Mouse (Mus musculus): Measurements from ENCODE around the gene Sun3.

Gene Sun3

DNA sequence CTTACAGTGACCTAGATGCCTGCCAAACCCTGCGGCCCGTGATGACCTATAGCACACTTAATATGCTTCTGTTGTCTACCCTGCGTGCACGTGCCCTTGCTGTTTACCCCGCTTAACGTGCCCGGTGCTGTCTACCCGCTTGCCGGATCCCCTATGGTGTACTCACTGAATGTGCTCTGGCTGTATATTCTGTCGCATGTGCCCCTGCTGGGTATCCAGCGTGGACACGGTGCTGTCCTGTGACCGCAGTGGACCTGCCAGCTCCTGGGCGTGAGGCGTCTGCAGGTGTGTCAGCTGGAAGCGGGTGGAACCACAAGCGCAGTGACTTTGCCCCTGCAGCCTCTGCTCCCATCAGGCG, at the start of gene Sun3:
Sun3 (minus strand) TSS at position 289 of the 358 bp plus-strand sequence.
- DNase-seq (ENCODE audit: low spot score), result no peak

DNA sequence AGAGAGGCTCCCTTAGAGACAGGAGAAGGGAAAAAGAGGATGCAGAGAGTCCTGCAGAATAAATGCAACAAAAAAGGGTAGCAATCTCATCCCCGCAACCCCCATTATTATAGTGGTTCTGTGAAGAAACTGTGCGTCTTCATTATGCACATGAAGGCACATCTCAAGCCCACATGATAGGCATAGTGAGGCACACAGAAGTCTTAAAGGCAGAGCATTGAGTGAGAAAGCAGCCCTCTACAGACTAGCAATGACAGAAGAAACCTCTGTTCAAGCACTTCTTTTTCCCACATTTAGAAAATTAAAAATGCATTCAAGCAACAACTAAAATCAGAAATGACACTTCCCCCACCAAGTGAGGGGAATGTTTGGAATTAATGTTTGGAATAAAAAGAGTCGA, 27.7 kb upstream of the Sun3 start:
- DNase-seq (ENCODE audit: low spot score), result no peak

- no peak for DNase-seq (ENCODE audit: low spot score)
Measured at GRCm38 (mm10) chr11:9060484-9060883, 11.7 kb upstream of the Sun3 start.

GRCm38 (mm10) chr11:9060029-9060428, 11.2 kb upstream of the Sun3 start:
- DNase-seq (ENCODE audit: low spot score), result no peak

- no peak for DNase-seq (ENCODE audit: low spot score)
Measured at GRCm38 (mm10) chr11:9057711-9058110, 8.9 kb upstream of the Sun3 start.

DNA sequence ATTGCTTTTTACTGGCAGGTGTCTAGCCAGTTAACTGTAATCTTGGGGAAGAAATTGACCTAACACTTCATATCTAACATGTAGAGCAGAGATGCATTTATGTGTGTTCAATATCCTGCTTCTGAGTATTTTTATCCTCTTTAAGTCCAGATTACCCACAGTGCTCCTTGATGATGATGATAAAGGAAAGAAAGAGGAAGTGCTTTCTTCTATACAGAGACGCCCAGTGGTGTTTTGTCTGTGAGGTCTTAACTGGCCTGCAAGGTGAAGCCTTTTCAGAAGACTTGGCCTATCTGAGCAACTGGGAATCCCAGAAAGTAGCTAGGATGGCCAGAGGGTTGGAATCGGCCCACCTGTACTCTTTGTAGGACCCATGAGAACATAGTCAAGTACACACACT, 8.1 kb upstream of the Sun3 start:
- no peak for DNase-seq (ENCODE audit: low spot score)

- DNase-seq (ENCODE audit: low spot score), result no peak
Measured at GRCm38 (mm10) chr11:9051895-9052294, 3.1 kb upstream of the Sun3 start.

DNA sequence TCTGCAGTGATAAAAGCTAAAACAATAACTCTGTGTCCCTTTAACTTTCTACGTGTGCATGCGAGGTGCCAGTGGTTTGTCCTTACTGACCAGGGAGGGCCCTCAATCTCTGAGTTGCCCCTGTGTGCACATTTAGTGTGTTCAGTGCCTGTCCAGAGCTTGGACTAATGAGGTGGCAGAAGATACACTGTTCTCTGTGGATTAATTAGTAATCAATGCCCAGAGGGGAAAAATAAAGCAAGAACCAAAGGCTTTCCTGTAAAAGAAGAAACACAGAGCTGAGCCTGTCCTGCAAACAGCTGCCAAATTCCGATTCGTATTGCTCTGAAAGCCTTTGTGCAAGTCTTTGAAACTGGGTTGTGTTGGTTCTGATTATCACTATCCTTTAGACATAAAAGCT, 1.4 kb upstream of the Sun3 start:
- no peak for DNase-seq (ENCODE audit: low spot score)

- peak; percentile 74 for DNase-seq (ENCODE audit: low spot score)
Measured at GRCm38 (mm10) chr11:9048011-9048702, 634 bp downstream of the Sun3 start, which contains the start of gene Gm11992. Gm11992 (plus strand) TSS chr11:9048594.

DNA sequence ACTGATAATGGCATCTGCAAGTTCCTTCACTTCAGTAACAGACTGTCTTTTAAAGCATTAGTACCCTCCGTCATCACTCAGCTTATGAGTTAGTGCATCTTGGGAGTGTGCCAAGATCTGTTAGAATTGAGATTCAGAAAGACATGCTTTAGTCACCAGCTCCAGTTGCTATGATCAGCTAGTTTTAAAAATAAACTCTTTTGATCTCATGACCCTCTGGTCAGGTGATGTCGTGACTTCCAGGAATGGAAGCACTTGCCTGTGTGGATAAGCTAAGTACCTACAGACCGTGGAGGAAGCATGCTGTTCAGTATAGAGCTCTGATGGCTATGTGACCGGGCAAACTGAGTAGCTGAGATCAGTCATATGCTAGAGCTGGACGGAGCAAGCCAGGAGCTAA, 1.7 kb downstream of the Sun3 start:
- DNase-seq (ENCODE audit: low spot score), result no peak

DNA sequence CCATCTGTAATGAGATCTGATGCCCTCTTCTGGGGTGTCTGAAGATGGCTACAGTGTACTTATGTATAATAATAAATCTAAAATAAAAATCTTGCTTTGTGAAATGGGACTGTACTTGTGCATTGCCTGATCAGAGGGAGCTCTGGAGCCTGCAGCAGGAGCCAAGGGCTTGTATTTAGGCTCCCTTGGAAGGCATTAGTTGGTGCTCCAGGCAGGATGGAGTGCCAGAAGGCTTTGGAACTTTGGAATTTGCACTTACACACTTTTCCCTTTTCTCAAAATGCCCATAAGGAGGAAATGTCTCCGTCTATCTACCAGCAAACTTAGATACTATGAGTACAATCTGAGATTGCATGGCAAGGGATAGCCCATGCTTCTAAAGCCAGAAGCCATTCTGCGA, 2.2 kb downstream of the Sun3 start:
- no peak for DNase-seq (ENCODE audit: low spot score)

GRCm38 (mm10) chr11:9031530-9031929, 17.3 kb downstream of the Sun3 start:
- DNase-seq (ENCODE audit: low spot score), result no peak

DNA sequence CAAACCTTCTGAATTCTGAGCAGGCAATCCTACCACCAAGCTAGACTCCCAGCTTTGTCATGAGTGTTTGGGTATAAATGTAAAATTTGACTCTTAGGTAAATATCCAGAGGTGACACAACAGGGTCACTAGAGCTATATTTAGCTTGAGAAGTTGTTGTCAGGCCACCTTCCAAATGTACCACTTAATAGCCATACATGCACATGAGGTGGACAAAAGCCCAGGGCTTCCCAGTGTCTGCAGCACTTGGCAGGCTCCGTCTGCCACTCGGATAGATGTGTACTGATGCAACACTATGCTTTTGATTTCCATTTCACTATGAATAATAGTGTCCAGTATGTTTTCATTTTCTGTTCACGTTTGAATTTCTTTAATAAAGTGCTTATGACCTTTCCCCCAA, 23.6 kb downstream of the Sun3 start:
- no peak for DNase-seq (ENCODE audit: low spot score)

GRCm38 (mm10) chr11:9024782-9025181, 24.0 kb downstream of the Sun3 start:
- no peak for DNase-seq (ENCODE audit: low spot score)

DNA sequence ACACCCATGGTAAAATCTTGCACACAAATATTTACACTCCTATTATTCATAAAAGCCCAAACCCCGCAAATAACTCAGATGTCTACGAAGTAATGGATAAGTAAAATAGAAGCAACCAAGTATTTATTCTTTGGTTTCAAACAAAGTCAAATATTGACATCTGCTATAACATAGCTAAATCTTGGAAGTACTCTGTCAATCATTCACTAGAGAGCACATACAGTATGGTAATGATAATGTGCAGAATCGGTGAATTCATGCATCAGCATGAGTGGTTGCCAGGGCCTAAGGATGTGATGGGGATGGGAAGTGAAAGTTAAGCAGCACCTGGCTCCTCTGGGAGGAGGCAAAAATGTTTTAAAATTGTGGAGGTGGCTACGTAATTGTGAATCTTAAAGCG, 28.6 kb downstream of the Sun3 start:
- DNase-seq (ENCODE audit: low spot score), result no peak

DNA sequence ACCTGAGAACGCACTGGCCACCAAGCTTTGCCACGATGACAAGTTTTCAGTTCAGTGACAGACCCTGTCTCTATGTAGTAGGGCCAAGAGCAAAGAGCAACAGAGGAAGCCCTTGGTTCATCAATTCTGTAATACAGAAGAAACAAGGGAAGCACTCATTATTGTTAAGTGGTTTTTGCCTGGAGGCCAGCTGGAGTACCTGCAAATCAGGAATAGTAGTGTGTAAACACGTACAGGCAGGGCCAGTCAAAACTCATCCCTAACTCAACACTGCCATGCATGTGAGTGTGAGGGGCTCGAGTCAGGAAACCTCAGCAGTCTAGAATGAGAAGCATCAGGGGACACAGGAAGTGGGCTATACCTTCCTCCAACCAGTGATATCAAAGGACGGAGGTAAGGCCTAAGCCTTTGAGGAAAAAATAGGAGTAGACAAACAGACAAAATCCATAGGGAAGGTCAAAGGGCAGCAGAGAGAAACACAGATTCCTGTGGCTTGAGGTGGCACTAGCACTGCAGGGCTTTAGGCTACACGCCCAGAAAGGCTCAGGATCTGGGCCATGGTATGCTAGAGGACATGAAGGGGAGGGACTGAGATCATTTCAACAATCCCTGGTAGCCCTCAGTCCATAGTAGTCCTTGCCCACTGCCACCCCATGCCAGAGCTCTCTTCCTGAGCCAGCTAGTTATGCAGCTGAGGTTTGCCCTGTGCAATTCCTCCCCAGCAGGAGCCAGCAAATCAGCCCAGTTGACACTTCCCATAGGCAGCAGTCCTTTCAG, 30.1 kb downstream of the Sun3 start:
- DNase-seq (ENCODE audit: low spot score), result no peak

- no peak for DNase-seq (ENCODE audit: low spot score)
Measured at GRCm38 (mm10) chr11:9014740-9015139, 34.1 kb downstream of the Sun3 start.

DNA sequence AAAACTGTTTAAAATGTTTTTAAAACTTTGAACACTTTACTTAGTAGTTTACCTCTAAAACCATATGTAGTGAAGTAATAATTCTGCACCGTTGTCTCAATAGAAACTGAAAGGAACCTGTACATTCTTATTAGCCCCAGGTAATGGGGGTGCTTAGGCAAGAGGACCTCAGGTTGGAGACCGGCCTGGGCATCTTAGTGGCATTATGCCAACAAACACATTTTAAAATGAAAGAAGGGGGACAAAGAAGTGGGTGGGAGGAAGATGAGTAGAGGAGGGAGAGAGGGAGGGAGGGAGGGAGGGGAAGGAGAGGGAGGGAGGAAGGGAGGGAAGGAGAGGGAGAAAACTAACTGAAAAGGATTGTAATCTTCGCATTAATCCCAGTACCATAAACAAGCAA, 37.4 kb downstream of the Sun3 start:
- DNase-seq (ENCODE audit: low spot score), result no peak

DNA sequence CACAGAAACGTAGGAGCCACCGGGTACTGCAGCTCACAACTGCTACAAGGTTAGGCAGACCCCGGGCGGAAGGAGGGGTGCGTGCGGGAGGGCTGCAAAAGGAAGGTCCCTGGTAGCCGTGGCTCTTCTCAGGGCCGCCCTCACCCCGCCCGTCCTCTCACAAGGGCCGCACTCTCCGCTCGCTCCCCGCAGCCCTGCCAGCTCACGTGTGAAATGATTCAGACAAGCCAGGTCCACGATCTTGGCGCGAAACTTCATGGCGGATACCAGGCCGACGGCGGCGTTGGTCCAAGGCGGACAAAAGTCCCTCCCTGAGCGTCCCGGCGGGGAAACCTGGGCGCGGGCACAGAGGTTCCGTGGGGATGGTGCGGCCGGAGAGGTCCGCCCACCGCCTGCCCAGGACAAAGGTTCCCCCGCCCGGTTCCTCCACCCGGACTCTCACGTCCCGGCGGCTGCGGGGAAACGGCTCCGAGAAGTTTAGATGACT, 37.9 kb downstream of the Sun3 start, which contains the start of gene Hus1:
Hus1 (minus strand) TSS at position 339 of the 487 bp plus-strand sequence.
- peak; percentile 91 for DNase-seq (ENCODE audit: low spot score)

GRCm38 (mm10) chr11:9010416-9010815, 38.4 kb downstream of the Sun3 start:
- peak; percentile 15 for DNase-seq (ENCODE audit: low spot score)

- no peak for DNase-seq (ENCODE audit: low spot score)
Measured at GRCm38 (mm10) chr11:9008761-9009160, 40.0 kb downstream of the Sun3 start.

- no peak for DNase-seq (ENCODE audit: low spot score)
Measured at GRCm38 (mm10) chr11:8988084-8988483, 60.7 kb downstream of the Sun3 start.

DNA sequence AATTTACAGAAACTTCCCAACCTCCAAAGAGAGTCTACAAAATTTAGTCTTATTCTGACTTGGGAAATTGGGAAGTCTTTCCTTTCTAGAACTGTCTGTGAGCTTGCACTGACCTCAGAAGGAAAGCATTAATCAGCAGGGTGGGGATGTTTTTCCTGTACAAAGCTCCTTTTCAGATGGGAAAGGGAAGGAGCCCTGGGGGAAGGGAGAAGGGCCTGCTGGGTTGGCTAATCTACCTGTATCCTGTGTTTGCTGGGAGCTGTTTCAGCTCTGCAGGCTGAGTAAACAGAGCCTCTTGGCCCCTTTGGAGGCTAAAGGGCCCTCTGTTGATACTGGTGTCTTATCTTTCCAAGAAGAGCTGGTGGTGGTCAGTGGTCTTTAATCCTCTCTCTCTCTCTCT, 62.7 kb downstream of the Sun3 start:
- DNase-seq (ENCODE audit: low spot score), result no peak
